Mouse (Mus musculus): Measurements from ENCODE around the gene Vti1a.

DNA sequence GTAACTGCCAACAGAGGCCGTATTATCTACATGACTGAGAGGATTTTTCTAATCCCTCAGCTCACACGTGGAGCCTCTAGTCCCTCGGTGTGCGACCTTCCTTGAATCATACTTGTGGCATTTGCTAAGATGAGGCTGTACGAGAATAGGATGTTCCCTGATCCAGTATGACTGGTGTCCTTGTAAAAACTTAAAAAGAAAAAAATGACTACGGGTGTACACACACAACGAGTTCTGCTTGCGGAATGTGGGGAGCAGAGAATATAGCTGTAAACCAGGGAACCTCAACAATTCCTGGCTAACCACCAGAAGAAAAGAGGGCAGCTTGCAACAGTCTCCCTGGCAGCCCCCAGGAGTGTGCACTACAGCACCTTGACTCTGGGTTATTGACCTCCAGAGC, 300.8 kb downstream of the Vti1a start:
- TF ChIP-seq CTCF (IDR thresholded peaks at IDR 0.05; ENCODE audit: insufficient read depth, low read depth, low read length), result no peak
- TF ChIP-seq POLR2A (IDR thresholded peaks at IDR 0.05; ENCODE audit: insufficient read depth, low read depth, low read length), result no peak

Measured in olfactory bulb, adult 2 months (tissue).